Mouse (Mus musculus) hindbrain, postnatal 0 days (tissue): ENCODE measurements at regions not wholly inside any gene's neighbourhood (a gene's known extent, or its start where the extent isn't known, plus 50 kb on each side); places are given as distances from the start of the nearest gene placed in this dataset.
A peak's percentile ranks its signal among the peaks of the same experiment; 100 is the strongest.

Experiments
- ATAC-seq: fragments of 200-750 bp; cut with Nextera tagmentation; 2 replicates; pipeline ENCODE4 v1.8.0; 2017; ENCODE audit warnings: mild to moderate bottlenecking, moderate TSS enrichment, moderate library complexity
- DNase-seq: peaks from one replicate; pipeline ENCODE4 v3.0.0-alpha.2; 2015; ENCODE audit warnings: low spot score
- H3K27ac ChIP-seq: fragments of 300-500 bp; sonication (generic); 2 replicates; pipeline ENCODE4 v1.5.1; 2014; ENCODE audit warnings: mild to moderate bottlenecking
- H3K27me3 ChIP-seq: fragments of 300-500 bp; sonication (generic); 2 replicates; pipeline ENCODE4 v1.6.1; 2014; ENCODE audit warnings: low read length, mixed read lengths; ENCODE audit not compliant: insufficient read depth
- H3K36me3 ChIP-seq: fragments of 300-500 bp; sonication (generic); 2 replicates; pipeline ENCODE4 v1.6.1; 2014; ENCODE audit warnings: low read length, mixed read lengths; ENCODE audit not compliant: insufficient read depth
- H3K4me1 ChIP-seq: fragments of 300-500 bp; sonication (generic); 2 replicates; pipeline ENCODE4 v1.6.1; 2014; ENCODE audit warnings: antibody characterized with exemption, low read length, mixed read lengths; ENCODE audit not compliant: insufficient read depth
- H3K4me2 ChIP-seq: fragments of 300-500 bp; sonication (generic); 2 replicates; pipeline ENCODE4 v1.6.1; 2014; ENCODE audit warnings: low read depth, mild to moderate bottlenecking, low read length, moderate library complexity, mixed read lengths
- H3K4me3 ChIP-seq: fragments of 300-500 bp; sonication (generic); 2 replicates; pipeline ENCODE4 v1.5.1; 2014; ENCODE audit warnings: low read length
- H3K9ac ChIP-seq: fragments of 300-500 bp; sonication (generic); replicated peaks from 2 replicates; pipeline ENCODE4 v1.6.1; 2014; ENCODE audit warnings: mild to moderate bottlenecking, low read length, moderate library complexity, mixed read lengths
- H3K9me3 ChIP-seq: fragments of 300-500 bp; sonication (generic); 2 replicates; pipeline ENCODE4 v1.6.1; 2016; ENCODE audit warnings: low read length, mixed read lengths
- CTCF ChIP-seq: IDR thresholded peaks from 2 replicates; pipeline ENCODE4 v1.5.1; 2016; ENCODE audit warnings: antibody characterized with exemption, control low read depth, low read depth
- WGBS: fragments of 180-500 bp; shearing (Covaris S2); extraction: QIAGEN DNeasy Blood & Tissue Kit; methylation state at CpG from one replicate; pipeline ENCODE4 v1.1.7; 2014; 5-methylcytosine and 5-hydroxymethylcytosine counted together

GRCm38 (mm10) chr7:124668058-124668457, 685.4 kb downstream of the Hs3st4 start:
- H3K4me1 ChIP-seq: no peaks in the 10 kb centered on the region
- no peak overlapping the region for H3K9ac ChIP-seq
- H3K4me3 ChIP-seq: no peak overlapping the region
- no peaks in the 10 kb centered on the region for H3K27me3 ChIP-seq
- TF ChIP-seq CTCF: no peak
- DNase-seq: no peak
- no peaks in the 10 kb centered on the region for H3K9me3 ChIP-seq
- WGBS: 40% methylated on average over 4 of the region's 4 CpGs
- no peak overlapping the region for H3K27ac ChIP-seq
- H3K36me3 ChIP-seq: no peaks in the 10 kb centered on the region
- H3K4me2 ChIP-seq: no peak overlapping the region
- ATAC-seq: no peak

- H3K27me3 ChIP-seq: no peaks in the 10 kb centered on the region
- WGBS: 81% methylated on average over 4 of the region's 4 CpGs
Measured at GRCm38 (mm10) chr7:124670477-124670876, 687.8 kb downstream of the Hs3st4 start.

GRCm38 (mm10) chr7:124671117-124671516, 688.4 kb downstream of the Hs3st4 start:
- Histone ChIP-seq H3K36me3 (no peaks in the 10 kb centered on the region), H3K4me3 (no peak overlapping the region), H3K9ac (no peak overlapping the region), H3K27ac (no peak overlapping the region), H3K27me3 (no peaks in the 10 kb centered on the region), H3K4me1 (no peaks in the 10 kb centered on the region), H3K4me2 (no peak overlapping the region), H3K9me3 (no peaks in the 10 kb centered on the region)
- DNase-seq (no peak), ATAC-seq (no peak)
- TF ChIP-seq CTCF: no peak

More at GRCm38 (mm10) chr7:124670477-124670876, 687.8 kb downstream of the Hs3st4 start:
- no peak overlapping the region for H3K4me2 ChIP-seq
- H3K4me1 ChIP-seq: no peaks in the 10 kb centered on the region
- H3K27ac ChIP-seq: no peak overlapping the region
- DNase-seq (no peak), ATAC-seq (no peak)
- H3K9ac ChIP-seq: no peak overlapping the region
- no peak for TF ChIP-seq CTCF
- H3K4me3 ChIP-seq: no peak overlapping the region
- no peaks in the 10 kb centered on the region for H3K36me3 ChIP-seq
- H3K9me3 ChIP-seq: no peaks in the 10 kb centered on the region

GRCm38 (mm10) chr7:124676854-124677515, 694.3 kb downstream of the Hs3st4 start:
- Histone ChIP-seq H3K9ac (no peak overlapping the region), H3K36me3 (no peaks in the 10 kb centered on the region), H3K4me3 (no peak overlapping the region), H3K27ac (no peak overlapping the region), H3K9me3 (no peaks in the 10 kb centered on the region), H3K4me2 (no peak overlapping the region), H3K27me3 (no peaks in the 10 kb centered on the region), H3K4me1 (no peaks in the 10 kb centered on the region)
- DNase-seq (no peak), ATAC-seq (no peak)
- TF ChIP-seq CTCF: no peak
- 53% methylated on average over 3 of the region's 3 CpGs for WGBS

- no peaks in the 10 kb centered on the region for H3K27me3 ChIP-seq
- no peak overlapping the region for H3K27ac ChIP-seq
- no peaks in the 10 kb centered on the region for H3K9me3 ChIP-seq
- TF ChIP-seq CTCF: no peak
- H3K4me2 ChIP-seq: no peak overlapping the region
- no peaks in the 10 kb centered on the region for H3K36me3 ChIP-seq
- H3K9ac ChIP-seq: no peak overlapping the region
- H3K4me1 ChIP-seq: no peaks in the 10 kb centered on the region
- DNase-seq (no peak), ATAC-seq (no peak)
- H3K4me3 ChIP-seq: no peak overlapping the region
Measured at GRCm38 (mm10) chr7:124680561-124680960, 697.9 kb downstream of the Hs3st4 start.

GRCm38 (mm10) chr7:124681212-124681611, 698.5 kb downstream of the Hs3st4 start:
- no peak for TF ChIP-seq CTCF
- ATAC-seq (no peak), DNase-seq (peak; percentile 34)
- no peak overlapping the region for H3K4me3 ChIP-seq
- no peak overlapping the region for H3K4me2 ChIP-seq
- H3K27ac ChIP-seq: no peak overlapping the region
- no peaks in the 10 kb centered on the region for H3K27me3 ChIP-seq
- H3K4me1 ChIP-seq: no peaks in the 10 kb centered on the region
- no peak overlapping the region for H3K9ac ChIP-seq
- no peaks in the 10 kb centered on the region for H3K9me3 ChIP-seq
- no peaks in the 10 kb centered on the region for H3K36me3 ChIP-seq
- 79% methylated on average over 10 of the region's 10 CpGs for WGBS

- no peak for TF ChIP-seq CTCF
- H3K9ac ChIP-seq: no peak overlapping the region
- no peak overlapping the region for H3K27ac ChIP-seq
- no peaks in the 10 kb centered on the region for H3K9me3 ChIP-seq
- no peak overlapping the region for H3K4me3 ChIP-seq
- ATAC-seq: no peak
- H3K36me3 ChIP-seq: no peaks in the 10 kb centered on the region
- no peaks in the 10 kb centered on the region for H3K27me3 ChIP-seq
- DNase-seq: no peak
- WGBS: 83% methylated on average over 2 of the region's 2 CpGs
- no peak overlapping the region for H3K4me2 ChIP-seq
- H3K4me1 ChIP-seq: no peaks in the 10 kb centered on the region
Measured at GRCm38 (mm10) chr7:124681820-124682219, 699.2 kb downstream of the Hs3st4 start.
